Mouse (Mus musculus): ENCODE results near the gene Jag2. TPM values are rescaled to one million over a fixed set of nuclear protein-coding genes. Genes with fewer than 3 reads are reported as not detected.
A peak's percentile ranks its signal among the peaks of the same experiment; 100 is the strongest.

Jag2 gene
- total and polyA plus RNA-seq, 2 experiments = under 0.01 to 0.13 TPM

DNA sequence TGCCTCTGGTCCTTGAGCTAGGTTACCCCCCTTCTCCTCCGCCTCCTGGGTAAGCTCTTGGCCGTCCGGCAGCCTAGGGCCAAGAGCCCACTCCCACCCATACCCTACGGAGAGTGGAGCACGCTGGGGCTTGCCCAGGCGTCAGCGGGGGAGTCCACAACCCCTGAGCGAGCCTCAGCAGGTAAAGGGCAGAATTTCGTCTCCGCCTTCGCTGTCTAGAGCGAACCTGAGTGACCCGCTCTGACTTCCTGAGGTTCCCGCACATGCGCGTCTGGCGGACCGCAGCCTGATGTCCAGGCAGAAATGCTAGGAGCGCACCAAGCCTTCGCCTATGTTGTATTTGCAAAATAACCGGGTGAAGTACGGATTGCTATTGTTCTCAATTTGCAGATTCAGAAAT, 55.4 kb downstream of the Jag2 start:
- H3K4me3 ChIP-seq (ENCODE audit: insufficient read depth, low read depth, low read length) = no peak overlapping the region
- TF ChIP-seq POLR2A (IDR thresholded peaks at IDR 0.05; ENCODE audit: extremely low read depth, insufficient read depth, low read length) (no peak), CTCF (IDR thresholded peaks at IDR 0.05; ENCODE audit: low read depth, low read length) (no peak)
- H3K36me3 ChIP-seq (ENCODE audit: control insufficient read depth, insufficient read depth, low read length) = no peaks in the 10 kb centered on the region
- 21% methylated on average over 22 of the region's 22 CpGs for WGBS
- no peak overlapping the region for H3K27ac ChIP-seq (replicated peaks; ENCODE audit: insufficient read depth, low read depth, low read length)
- no peaks in the 10 kb centered on the region for H3K79me2 ChIP-seq (ENCODE audit: control insufficient read depth, insufficient read depth, low read length)
- 0 out of 2 replicates have a peak, but pooled peaks cover 8% of the 10 kb centered on the region for H3K27me3 ChIP-seq (ENCODE audit: control insufficient read depth, insufficient read depth, low read length)
- H3K4me1 ChIP-seq (ENCODE audit: control insufficient read depth, insufficient read depth, low read length) = no peaks in the 10 kb centered on the region
- DNase-seq (ENCODE audit: extremely low read depth, low read depth, low spot score) = no peak
- no peak overlapping the region for H3K9ac ChIP-seq (ENCODE audit: low read depth, low read length)

- no peak overlapping the region for H3K27ac ChIP-seq (replicated peaks; ENCODE audit: insufficient read depth, low read depth, low read length)
- DNase-seq (ENCODE audit: extremely low read depth, low read depth, low spot score) = no peak
- no peaks in the 10 kb centered on the region for H3K79me2 ChIP-seq (ENCODE audit: control insufficient read depth, insufficient read depth, low read length)
- H3K36me3 ChIP-seq (ENCODE audit: control insufficient read depth, insufficient read depth, low read length) = no peaks in the 10 kb centered on the region
- TF ChIP-seq POLR2A (IDR thresholded peaks at IDR 0.05; ENCODE audit: extremely low read depth, insufficient read depth, low read length) (no peak), CTCF (IDR thresholded peaks at IDR 0.05; ENCODE audit: low read depth, low read length) (peak; percentile 77)
- no peak overlapping the region for H3K9ac ChIP-seq (ENCODE audit: low read depth, low read length)
- H3K4me1 ChIP-seq (ENCODE audit: control insufficient read depth, insufficient read depth, low read length) = no peaks in the 10 kb centered on the region
- no peak overlapping the region for H3K4me3 ChIP-seq (ENCODE audit: insufficient read depth, low read depth, low read length)
- 0 out of 2 replicates have a peak, but pooled peaks cover 8% of the 10 kb centered on the region for H3K27me3 ChIP-seq (ENCODE audit: control insufficient read depth, insufficient read depth, low read length)
- 24% methylated on average over 18 of the region's 18 CpGs for WGBS
These were observed 56.0 kb downstream of the Jag2 start for GRCm38 (mm10) chr12:112873452-112874190.

DNA sequence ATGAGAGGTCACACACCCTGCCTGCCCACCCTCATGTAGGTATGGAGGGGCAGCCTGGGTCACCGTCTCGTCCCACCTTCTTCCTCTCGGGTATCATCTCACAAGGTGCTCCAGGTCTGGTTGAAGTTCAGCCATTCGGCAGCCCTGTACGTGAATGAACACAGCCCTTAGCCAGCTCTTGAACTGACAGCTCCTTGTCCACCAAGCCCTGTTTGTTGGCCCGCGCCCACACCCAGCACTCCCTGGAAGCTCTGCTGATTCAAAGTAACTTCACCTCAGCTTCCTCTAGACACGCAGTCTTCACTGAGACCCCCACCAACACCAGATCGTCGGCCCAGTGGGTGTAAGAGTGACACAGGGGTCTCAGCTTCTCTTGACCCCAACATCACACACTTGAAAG, 56.6 kb downstream of the Jag2 start:
- Histone ChIP-seq H3K79me2 (ENCODE audit: control insufficient read depth, insufficient read depth, low read length) (no peaks in the 10 kb centered on the region), H3K27ac (replicated peaks; ENCODE audit: insufficient read depth, low read depth, low read length) (no peak overlapping the region), H3K36me3 (ENCODE audit: control insufficient read depth, insufficient read depth, low read length) (no peaks in the 10 kb centered on the region), H3K4me3 (ENCODE audit: insufficient read depth, low read depth, low read length) (no peak overlapping the region), H3K4me1 (ENCODE audit: control insufficient read depth, insufficient read depth, low read length) (no peaks in the 10 kb centered on the region), H3K9ac (ENCODE audit: low read depth, low read length) (no peak overlapping the region), H3K27me3 (ENCODE audit: control insufficient read depth, insufficient read depth, low read length) (0 out of 2 replicates have a peak, but pooled peaks cover 5% of the 10 kb centered on the region)
- no peak for DNase-seq (ENCODE audit: extremely low read depth, low read depth, low spot score)
- WGBS = 85% methylated on average over 10 of the region's 10 CpGs
- TF ChIP-seq CTCF (IDR thresholded peaks at IDR 0.05; ENCODE audit: low read depth, low read length) (no peak), POLR2A (IDR thresholded peaks at IDR 0.05; ENCODE audit: extremely low read depth, insufficient read depth, low read length) (no peak)

GRCm38 (mm10) chr12:112871272-112871671, 58.3 kb downstream of the Jag2 start:
- no peak for DNase-seq (ENCODE audit: extremely low read depth, low read depth, low spot score)
- Histone ChIP-seq H3K4me1 (ENCODE audit: control insufficient read depth, insufficient read depth, low read length) (no peaks in the 10 kb centered on the region), H3K36me3 (ENCODE audit: control insufficient read depth, insufficient read depth, low read length) (no peaks in the 10 kb centered on the region), H3K9ac (ENCODE audit: low read depth, low read length) (no peak overlapping the region), H3K4me3 (ENCODE audit: insufficient read depth, low read depth, low read length) (no peak overlapping the region), H3K79me2 (ENCODE audit: control insufficient read depth, insufficient read depth, low read length) (no peaks in the 10 kb centered on the region), H3K27me3 (ENCODE audit: control insufficient read depth, insufficient read depth, low read length) (no peaks in the 10 kb centered on the region), H3K27ac (replicated peaks; ENCODE audit: insufficient read depth, low read depth, low read length) (no peak overlapping the region)
- no peak for TF ChIP-seq POLR2A (IDR thresholded peaks at IDR 0.05; ENCODE audit: extremely low read depth, insufficient read depth, low read length)
- TF ChIP-seq CTCF (IDR thresholded peaks at IDR 0.05; ENCODE audit: low read depth, low read length) = no peak
- 90% methylated on average over 2 of the region's 2 CpGs for WGBS

DNA sequence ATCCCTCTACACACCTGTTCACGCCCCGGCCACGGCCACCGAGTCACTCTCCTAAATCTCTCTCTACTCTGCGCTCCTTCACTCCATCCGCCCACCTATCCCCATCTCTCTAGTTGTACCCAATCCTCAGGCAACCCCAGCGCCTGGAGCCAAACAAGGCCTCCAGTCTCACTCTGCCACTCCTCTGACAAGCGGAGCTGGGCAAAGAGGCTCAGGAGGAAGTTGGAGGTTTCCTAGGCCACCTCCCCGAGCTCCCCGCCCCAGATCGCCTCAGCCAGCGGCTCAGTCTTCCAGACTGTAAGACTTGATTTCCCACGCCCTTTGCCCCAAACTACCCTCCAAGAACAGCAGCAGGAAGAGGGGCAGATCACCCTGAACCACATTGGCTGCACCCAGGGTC, 58.8 kb downstream of the Jag2 start:
- H3K9ac ChIP-seq (ENCODE audit: low read depth, low read length) = no peak overlapping the region
- no peak overlapping the region for H3K27ac ChIP-seq (replicated peaks; ENCODE audit: insufficient read depth, low read depth, low read length)
- TF ChIP-seq CTCF (IDR thresholded peaks at IDR 0.05; ENCODE audit: low read depth, low read length) (no peak), POLR2A (IDR thresholded peaks at IDR 0.05; ENCODE audit: extremely low read depth, insufficient read depth, low read length) (no peak)
- DNase-seq (ENCODE audit: extremely low read depth, low read depth, low spot score) = no peak
- H3K27me3 ChIP-seq (ENCODE audit: control insufficient read depth, insufficient read depth, low read length) = no peaks in the 10 kb centered on the region
- no peaks in the 10 kb centered on the region for H3K4me1 ChIP-seq (ENCODE audit: control insufficient read depth, insufficient read depth, low read length)
- H3K79me2 ChIP-seq (ENCODE audit: control insufficient read depth, insufficient read depth, low read length) = no peaks in the 10 kb centered on the region
- H3K4me3 ChIP-seq (ENCODE audit: insufficient read depth, low read depth, low read length) = no peak overlapping the region
- H3K36me3 ChIP-seq (ENCODE audit: control insufficient read depth, insufficient read depth, low read length) = no peaks in the 10 kb centered on the region
- 61% methylated on average over 13 of the region's 13 CpGs for WGBS

DNA sequence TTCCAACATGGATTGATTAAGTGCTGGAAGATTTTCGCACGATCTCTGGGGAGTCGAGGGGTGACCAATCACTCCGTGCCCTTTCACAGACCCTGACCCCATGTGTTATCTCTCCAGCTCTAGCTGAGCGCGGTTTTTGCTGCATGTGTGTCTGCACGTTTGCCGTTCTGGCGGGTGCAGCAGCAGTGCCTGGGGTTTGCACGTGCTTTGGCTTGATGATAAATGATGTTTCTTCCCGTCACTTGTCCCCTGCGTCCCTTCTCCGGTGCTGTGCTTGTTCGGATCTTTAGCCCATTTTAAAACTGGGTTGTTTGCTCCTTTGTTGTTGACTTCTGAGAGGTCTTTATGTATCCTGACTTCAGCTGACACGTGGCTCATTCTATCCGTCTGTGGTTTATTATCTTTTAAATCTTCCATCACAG, 59.8 kb downstream of the Jag2 start:
- no peak for TF ChIP-seq POLR2A (IDR thresholded peaks at IDR 0.05; ENCODE audit: extremely low read depth, insufficient read depth, low read length)
- TF ChIP-seq CTCF (IDR thresholded peaks at IDR 0.05; ENCODE audit: low read depth, low read length) = no peak
- Histone ChIP-seq H3K9ac (ENCODE audit: low read depth, low read length) (peak overlapping the region; percentile 14; the same call in 1 of the 2 replicates), H3K4me1 (ENCODE audit: control insufficient read depth, insufficient read depth, low read length) (no peaks in the 10 kb centered on the region), H3K4me3 (ENCODE audit: insufficient read depth, low read depth, low read length) (no peak overlapping the region), H3K36me3 (ENCODE audit: control insufficient read depth, insufficient read depth, low read length) (no peaks in the 10 kb centered on the region), H3K79me2 (ENCODE audit: control insufficient read depth, insufficient read depth, low read length) (no peaks in the 10 kb centered on the region), H3K27me3 (ENCODE audit: control insufficient read depth, insufficient read depth, low read length) (no peaks in the 10 kb centered on the region), H3K27ac (replicated peaks; ENCODE audit: insufficient read depth, low read depth, low read length) (no peak overlapping the region)
- WGBS = 9% methylated on average over 16 of the region's 16 CpGs
- no peak for DNase-seq (ENCODE audit: extremely low read depth, low read depth, low spot score)
